Mouse (Mus musculus): ENCODE data around the gene Mlph. TPM values are rescaled to one million over a fixed set of nuclear protein-coding genes. Genes with fewer than 3 reads are reported as not detected.

Mlph gene
- polyA plus RNA-seq, 1 experiment: 1.3 TPM

DNA sequence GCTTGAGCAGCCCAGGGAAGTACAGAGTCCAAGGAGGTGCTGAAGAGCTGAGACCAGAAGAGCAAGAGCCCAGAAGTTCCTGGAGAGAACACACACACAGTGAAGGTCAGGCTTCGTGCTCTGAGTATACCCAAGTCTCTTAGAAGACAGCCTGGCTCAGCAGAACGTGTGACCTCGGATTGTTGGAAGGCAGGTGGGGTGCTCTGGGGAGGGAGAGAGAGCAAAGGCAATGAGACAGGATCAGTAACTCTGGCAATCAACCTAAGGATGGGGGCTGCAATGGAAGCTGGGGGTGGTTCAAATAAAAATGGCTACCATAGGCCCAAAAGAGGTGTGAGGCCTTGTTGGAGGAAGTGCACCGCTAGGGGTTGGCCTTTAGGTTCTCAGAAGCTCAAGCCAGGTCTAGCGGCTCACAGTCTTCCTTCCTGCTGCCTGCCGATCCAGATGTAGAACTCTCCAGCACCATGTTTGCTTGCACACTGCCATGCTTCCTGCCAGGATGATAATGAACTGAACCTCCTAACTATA is 13.1 kb upstream of the Mlph start:
- Histone ChIP-seq H3K27ac (replicated peaks; ENCODE audit: low read depth, low read length) (no peak overlapping the region; the same call in 1 of the 2 replicates), H3K4me1 (ENCODE audit: control insufficient read depth, insufficient read depth, insufficient read length, low read length) (peaks cover 35% of the 10 kb centered on the region; the same call in 1 of the 2 replicates), H3K4me3 (ENCODE audit: insufficient read depth, low read depth, low read length) (no peak overlapping the region)

DNA sequence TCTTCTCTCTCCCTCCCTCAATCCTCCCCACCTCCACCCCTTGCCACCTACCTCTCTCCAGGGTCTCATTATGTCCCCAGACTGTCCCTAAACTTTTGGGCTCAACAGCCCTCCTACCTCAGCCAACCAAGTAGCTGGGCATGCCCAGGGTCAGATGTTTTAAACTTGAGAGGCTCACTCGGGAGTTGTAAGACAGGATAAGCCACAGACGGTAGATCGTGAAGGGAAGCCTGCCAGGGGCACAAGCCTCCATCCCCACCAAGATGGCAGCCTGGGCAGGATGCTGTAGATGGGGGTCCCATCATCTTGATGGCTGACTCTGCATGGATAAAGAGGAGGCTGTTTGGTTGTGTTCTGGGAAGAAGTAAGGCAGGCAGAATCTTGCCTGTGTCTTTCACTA is 12.1 kb upstream of the Mlph start:
- Histone ChIP-seq H3K4me1 (ENCODE audit: control insufficient read depth, insufficient read depth, insufficient read length, low read length) (peaks cover 28% of the 10 kb centered on the region; the same call in 1 of the 2 replicates), H3K4me3 (ENCODE audit: insufficient read depth, low read depth, low read length) (no peak overlapping the region), H3K27ac (replicated peaks; ENCODE audit: low read depth, low read length) (no peak overlapping the region)

DNA sequence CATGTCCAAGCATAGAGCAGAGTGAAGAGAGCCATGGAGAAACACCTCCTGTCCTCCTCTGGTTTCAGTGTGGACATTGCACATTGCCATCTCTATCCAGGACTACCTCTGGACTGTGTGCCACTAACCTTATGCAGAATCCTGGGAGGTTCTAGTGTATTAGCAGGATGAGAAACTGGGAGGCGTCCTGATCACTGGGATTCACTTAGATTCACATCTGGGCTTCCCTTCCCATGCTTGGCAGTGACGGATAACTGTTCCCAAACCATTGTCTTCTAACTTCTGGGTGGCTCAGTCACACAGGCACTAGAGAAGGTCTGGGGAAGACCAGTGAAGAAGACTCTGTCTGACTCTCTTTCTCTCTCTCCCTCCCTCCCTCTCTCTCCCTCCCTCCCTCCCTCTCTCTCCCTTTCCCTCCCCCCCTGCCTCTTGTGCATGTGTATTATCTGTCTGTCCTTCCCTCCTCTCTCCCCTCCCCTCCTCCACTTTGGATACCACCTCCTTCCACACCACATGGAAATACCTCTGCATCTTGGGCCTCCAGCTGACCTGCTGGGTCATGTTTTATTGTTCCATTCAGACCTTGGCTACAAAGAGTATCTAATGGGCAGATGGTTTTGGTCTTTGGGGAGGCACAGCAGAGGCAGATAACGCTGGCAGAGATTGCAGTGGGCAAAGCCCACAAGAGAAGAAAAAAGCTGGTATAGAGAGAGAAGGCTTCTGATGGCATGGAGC is 11.5 kb upstream of the Mlph start:
- Histone ChIP-seq H3K4me1 (ENCODE audit: control insufficient read depth, insufficient read depth, insufficient read length, low read length) (peaks cover 22% of the 10 kb centered on the region; the same call in 1 of the 2 replicates), H3K4me3 (ENCODE audit: insufficient read depth, low read depth, low read length) (no peak overlapping the region), H3K27ac (replicated peaks; ENCODE audit: low read depth, low read length) (0 out of 2 replicates have a peak overlapping the region, but pooled peaks have one; percentile 15)

- 0 out of 2 replicates have a peak overlapping the region, but pooled peaks have one; percentile 15 for H3K27ac ChIP-seq (replicated peaks; ENCODE audit: low read depth, low read length)
- H3K4me3 ChIP-seq (ENCODE audit: insufficient read depth, low read depth, low read length): no peak overlapping the region
- H3K4me1 ChIP-seq (ENCODE audit: control insufficient read depth, insufficient read depth, insufficient read length, low read length): peaks cover 20% of the 10 kb centered on the region; the same call in 1 of the 2 replicates
These were observed 10.9 kb upstream of the Mlph start for GRCm38 (mm10) chr1:90903971-90904458.

GRCm38 (mm10) chr1:90904729-90905404 is 10.0 kb upstream of the Mlph start:
- no peak overlapping the region for H3K4me3 ChIP-seq (ENCODE audit: insufficient read depth, low read depth, low read length)
- H3K27ac ChIP-seq (replicated peaks; ENCODE audit: low read depth, low read length): no peak overlapping the region
- H3K4me1 ChIP-seq (ENCODE audit: control insufficient read depth, insufficient read depth, insufficient read length, low read length): peaks cover 19% of the 10 kb centered on the region; the same call in 1 of the 2 replicates

DNA sequence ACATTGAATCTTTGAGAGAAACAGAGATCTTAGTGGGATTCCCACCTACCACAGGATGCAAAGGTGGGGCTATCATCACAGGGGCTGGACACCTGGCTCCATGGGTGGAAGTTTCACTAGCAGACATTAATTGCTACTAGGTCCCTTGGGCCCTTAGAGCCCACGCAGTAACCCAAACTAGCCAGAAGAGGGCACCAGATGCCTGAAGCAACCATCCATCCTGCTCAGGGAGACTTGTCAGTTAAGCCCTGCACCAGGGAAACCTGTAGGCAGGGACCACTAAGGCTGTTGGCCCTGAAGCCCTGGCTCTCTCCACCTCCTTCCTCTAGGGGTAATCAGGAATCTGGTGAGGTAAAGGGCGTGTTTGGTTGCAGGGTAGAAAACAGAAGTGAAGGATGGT is 8.5 kb upstream of the Mlph start:
- H3K4me1 ChIP-seq (ENCODE audit: control insufficient read depth, insufficient read depth, insufficient read length, low read length): peaks cover 10% of the 10 kb centered on the region; the same call in 1 of the 2 replicates
- H3K27ac ChIP-seq (replicated peaks; ENCODE audit: low read depth, low read length): no peak overlapping the region
- no peak overlapping the region for H3K4me3 ChIP-seq (ENCODE audit: insufficient read depth, low read depth, low read length)

DNA sequence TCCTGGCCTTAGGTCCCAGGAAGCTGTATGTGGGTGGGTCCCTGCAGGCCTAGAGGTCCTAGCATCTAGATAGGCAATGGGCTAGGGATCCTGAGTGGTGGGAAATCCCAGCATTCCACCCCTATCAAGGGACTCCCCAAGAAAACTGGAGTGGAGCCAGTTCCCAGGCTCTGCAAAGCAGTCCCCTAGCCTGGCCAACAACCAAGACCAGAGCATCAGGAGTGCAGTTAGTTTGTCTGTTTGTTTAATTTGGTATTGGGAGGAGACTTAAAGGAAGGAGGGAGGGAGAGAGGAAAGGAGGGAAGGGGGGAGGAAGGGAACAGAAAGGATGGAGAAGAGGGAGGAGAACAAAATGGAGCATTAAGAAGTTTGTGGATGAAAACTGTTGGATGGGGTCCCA is 5.7 kb upstream of the Mlph start:
- no peak overlapping the region for H3K27ac ChIP-seq (replicated peaks; ENCODE audit: low read depth, low read length)
- no peaks in the 10 kb centered on the region for H3K4me1 ChIP-seq (ENCODE audit: control insufficient read depth, insufficient read depth, insufficient read length, low read length)
- no peak overlapping the region for H3K4me3 ChIP-seq (ENCODE audit: insufficient read depth, low read depth, low read length)

GRCm38 (mm10) chr1:90909631-90910152 is 5.2 kb upstream of the Mlph start:
- H3K4me3 ChIP-seq (ENCODE audit: insufficient read depth, low read depth, low read length): no peak overlapping the region
- H3K27ac ChIP-seq (replicated peaks; ENCODE audit: low read depth, low read length): no peak overlapping the region

DNA sequence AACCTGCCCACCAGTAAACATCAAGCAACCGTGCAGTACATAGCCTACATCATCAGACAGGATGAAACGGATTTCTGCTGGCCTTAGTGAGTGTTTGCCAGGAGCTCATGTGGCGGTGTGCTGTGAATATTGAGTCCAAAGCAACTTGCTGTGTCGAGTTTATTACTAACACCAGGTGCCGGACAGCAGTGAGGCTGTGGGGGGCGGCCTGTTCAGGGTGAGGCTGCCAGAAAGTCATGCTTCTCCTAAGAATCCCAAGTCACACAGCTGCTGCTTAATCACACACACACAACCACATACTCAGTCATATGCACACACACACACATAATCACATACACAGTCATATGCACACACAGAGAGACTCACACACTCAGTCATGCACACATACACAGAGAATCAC is 1.7 kb upstream of the Mlph start:
- H3K4me3 ChIP-seq (ENCODE audit: insufficient read depth, low read depth, low read length): no peak overlapping the region
- peaks cover 10% of the 10 kb centered on the region for H3K4me1 ChIP-seq (ENCODE audit: control insufficient read depth, insufficient read depth, insufficient read length, low read length)
- no peak overlapping the region for H3K27ac ChIP-seq (replicated peaks; ENCODE audit: low read depth, low read length)

More at GRCm38 (mm10) chr1:90909631-90910152, 5.2 kb upstream of the Mlph start:
- no peaks in the 10 kb centered on the region; the same call in 1 of the 2 replicates for H3K4me1 ChIP-seq (ENCODE audit: control insufficient read depth, insufficient read depth, insufficient read length, low read length)

DNA sequence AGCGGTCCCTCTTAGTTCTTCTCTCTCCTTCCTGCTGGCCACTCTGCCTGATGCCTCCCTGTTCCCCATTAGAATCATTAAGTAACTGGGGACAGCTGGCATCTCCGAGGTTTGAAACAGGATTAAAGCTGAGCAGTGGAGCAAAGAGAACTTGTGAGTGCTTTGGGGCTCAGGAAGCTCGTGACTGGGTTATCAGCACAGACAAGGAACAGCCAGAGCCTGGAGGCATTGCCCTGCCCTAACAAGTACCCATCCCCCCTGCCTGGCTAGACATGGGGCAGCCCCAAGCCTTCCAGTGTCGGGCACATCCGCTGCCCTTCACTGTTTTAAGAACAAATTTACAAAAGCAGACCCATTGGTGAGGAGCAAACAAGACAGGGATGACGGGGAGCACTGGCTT is 2.6 kb downstream of the Mlph start:
- H3K27ac ChIP-seq (replicated peaks; ENCODE audit: low read depth, low read length): no peak overlapping the region
- no peak overlapping the region for H3K4me3 ChIP-seq (ENCODE audit: insufficient read depth, low read depth, low read length)
- H3K4me1 ChIP-seq (ENCODE audit: control insufficient read depth, insufficient read depth, insufficient read length, low read length): peaks cover 10% of the 10 kb centered on the region

- no peak overlapping the region for H3K4me3 ChIP-seq (ENCODE audit: insufficient read depth, low read depth, low read length)
- no peak overlapping the region for H3K27ac ChIP-seq (replicated peaks; ENCODE audit: low read depth, low read length)
- no peaks in the 10 kb centered on the region for H3K4me1 ChIP-seq (ENCODE audit: control insufficient read depth, insufficient read depth, insufficient read length, low read length)
These were observed 6.8 kb downstream of the Mlph start for GRCm38 (mm10) chr1:90921687-90922086.

DNA sequence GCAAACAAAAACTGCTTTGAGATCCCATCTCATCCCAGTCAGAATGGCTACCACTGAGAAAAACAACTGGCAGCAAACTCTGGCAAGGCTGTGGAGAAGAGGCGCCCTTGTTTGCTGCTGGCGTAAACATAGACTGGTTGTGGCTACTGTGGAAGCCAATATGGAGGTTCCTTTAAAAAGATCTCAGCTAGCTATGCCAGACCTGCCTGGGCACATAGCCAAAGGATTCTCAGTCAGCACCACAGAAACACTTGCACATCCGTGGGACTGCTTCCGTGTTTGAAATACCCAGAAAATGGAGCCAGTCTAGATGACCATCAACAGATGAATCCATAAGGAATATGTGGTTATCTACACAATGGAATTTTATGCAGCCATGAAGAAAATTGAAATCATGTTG is 11.1 kb downstream of the Mlph start:
- no peak overlapping the region for H3K27ac ChIP-seq (replicated peaks; ENCODE audit: low read depth, low read length)
- no peak overlapping the region for H3K4me3 ChIP-seq (ENCODE audit: insufficient read depth, low read depth, low read length)
- H3K4me1 ChIP-seq (ENCODE audit: control insufficient read depth, insufficient read depth, insufficient read length, low read length): peaks cover 3% of the 10 kb centered on the region; the same call in 1 of the 2 replicates

GRCm38 (mm10) chr1:90927308-90927707 is 12.4 kb downstream of the Mlph start:
- no peak overlapping the region for H3K27ac ChIP-seq (replicated peaks; ENCODE audit: low read depth, low read length)
- peaks cover 3% of the 10 kb centered on the region; the same call in 1 of the 2 replicates for H3K4me1 ChIP-seq (ENCODE audit: control insufficient read depth, insufficient read depth, insufficient read length, low read length)
- no peak overlapping the region for H3K4me3 ChIP-seq (ENCODE audit: insufficient read depth, low read depth, low read length)

DNA sequence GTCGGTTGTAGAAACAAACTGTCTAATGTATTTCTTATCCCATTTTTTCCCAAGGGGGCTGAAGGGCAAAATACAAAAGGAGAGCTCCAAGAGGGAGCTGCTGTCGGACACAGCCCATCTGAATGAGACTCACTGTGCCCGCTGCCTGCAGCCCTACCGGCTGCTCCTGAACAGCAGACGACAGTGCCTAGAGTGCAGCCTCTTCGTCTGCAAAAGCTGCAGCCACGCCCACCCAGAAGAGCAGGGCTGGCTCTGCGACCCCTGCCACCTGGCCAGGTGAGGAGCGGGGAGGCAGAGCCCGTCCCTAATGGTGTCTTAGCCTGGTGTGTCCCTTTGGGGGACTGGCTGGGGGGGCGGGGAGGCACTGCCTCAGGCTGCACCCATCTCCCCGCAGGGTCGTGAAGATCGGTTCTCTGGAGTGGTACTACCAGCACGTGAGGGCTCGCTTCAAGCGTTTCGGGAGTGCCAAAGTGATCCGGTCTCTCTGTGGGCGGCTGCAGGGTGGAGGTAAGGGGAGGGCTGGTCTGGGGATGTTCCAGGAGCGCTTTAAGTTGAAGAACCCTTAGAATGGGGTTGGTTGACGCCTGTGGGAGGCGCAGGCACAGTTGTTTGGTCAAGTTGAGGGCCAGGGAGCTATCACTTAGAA is 13.2 kb downstream of the Mlph start:
- Histone ChIP-seq H3K4me1 (ENCODE audit: control insufficient read depth, insufficient read depth, insufficient read length, low read length) (peaks cover 3% of the 10 kb centered on the region; the same call in 1 of the 2 replicates), H3K27ac (replicated peaks; ENCODE audit: low read depth, low read length) (no peak overlapping the region), H3K4me3 (ENCODE audit: insufficient read depth, low read depth, low read length) (no peak overlapping the region)

- peaks cover 3% of the 10 kb centered on the region; the same call in 1 of the 2 replicates for H3K4me1 ChIP-seq (ENCODE audit: control insufficient read depth, insufficient read depth, insufficient read length, low read length)
- no peak overlapping the region for H3K27ac ChIP-seq (replicated peaks; ENCODE audit: low read depth, low read length)
- H3K4me3 ChIP-seq (ENCODE audit: insufficient read depth, low read depth, low read length): no peak overlapping the region
These were observed 13.7 kb downstream of the Mlph start for GRCm38 (mm10) chr1:90928575-90928934.
